8 mouse cellular contexts compared by ENCODE assay signal in the genomic region with DNA sequence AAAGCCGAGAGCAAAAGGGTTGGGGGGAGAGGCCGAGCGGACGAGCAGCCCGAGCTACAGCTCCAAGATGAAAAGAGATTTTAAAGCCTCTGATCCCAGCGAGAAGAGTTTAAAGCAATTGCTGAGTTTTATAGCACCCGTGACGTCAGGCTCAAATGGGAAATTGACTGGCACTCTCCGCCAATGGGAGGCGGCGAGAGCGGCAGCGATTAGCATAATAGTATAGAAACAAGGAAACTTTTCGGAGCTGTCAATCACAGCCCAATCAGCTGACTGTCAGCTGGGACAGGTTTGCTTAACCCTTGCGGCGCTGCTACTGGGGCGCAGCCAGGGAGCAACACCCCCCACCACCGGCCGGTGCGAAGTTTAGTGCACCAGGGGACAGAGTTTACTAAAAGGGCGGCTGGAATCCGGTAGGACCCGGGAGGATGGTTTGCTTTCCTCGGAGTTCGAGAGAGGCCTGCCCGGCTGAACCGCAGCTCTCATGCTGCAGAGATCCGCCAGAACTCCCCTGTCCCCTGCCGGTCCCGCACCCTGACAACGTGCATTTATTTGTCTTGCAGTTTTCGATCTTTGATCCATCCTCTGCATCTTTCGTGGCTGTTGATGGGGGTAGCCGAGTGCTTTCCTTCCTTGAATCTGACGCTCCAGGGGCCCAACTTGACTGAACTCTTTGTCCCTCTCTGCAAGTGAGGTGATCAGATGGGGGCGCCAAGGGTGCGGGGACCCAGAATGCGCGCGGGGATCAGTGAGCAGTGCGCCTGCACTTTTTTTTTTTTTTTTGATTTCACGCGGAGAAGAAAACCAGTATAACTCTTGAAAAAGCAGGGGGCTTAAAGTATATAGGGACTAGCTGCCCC. TPM values are rescaled to one million over a fixed set of nuclear protein-coding genes. Genes with fewer than 3 reads are reported as not detected.
A peak's percentile ranks its signal among the peaks of the same experiment; 100 is the strongest.
DNase-seq lines count a peak whose midpoint lies in the region; ATAC-seq and TF ChIP-seq lines count a peak whose summit lies in the region.

A gene (minus strand): TSS at position 64 of the 860 bp plus-strand sequence.

- peak; percentile 44 for TF ChIP-seq CTCF in intestine, postnatal 0 days (IDR thresholded peaks at IDR 0.05; ENCODE audit: low read depth)

- peak within 1 kb of the TSS; percentile 98 for H3K27ac ChIP-seq in intestine, postnatal 0 days (ENCODE audit: low read depth, low read length)
- peak within 1 kb of the TSS; percentile 83 for H3K27ac ChIP-seq in midbrain, embryonic 10.5 days (replicated peaks)

- DNase-seq in adrenal gland, postnatal 10 days = peak; percentile 91
- DNase-seq in embryo, embryonic 9.5 days (ENCODE audit: extremely low spot score) = peak; percentile 85
- peak; percentile 63 to 65 for DNase-seq in left cerebral cortex, postnatal 36 days (ENCODE audit: low spot score in 2 of 2)
- peak; percentile 84 for DNase-seq in midbrain, embryonic 10.5 days (ENCODE audit: low spot score)
- peak; percentile 55 for DNase-seq in right cerebral cortex, postnatal 4 days
- DNase-seq in yolk sac, embryonic 10.5 days (ENCODE audit: low spot score) = peak; percentile 96

- peak within 1 kb of the TSS; percentile 82 for H3K4me2 ChIP-seq in intestine, postnatal 0 days (replicated peaks; ENCODE audit: low read depth)

- no peaks in the 10 kb centered on the region for H3K9me3 ChIP-seq in intestine, postnatal 0 days (ENCODE audit: control insufficient read depth)
- no peaks in the 10 kb centered on the region for H3K9me3 ChIP-seq in midbrain, embryonic 10.5 days (replicated peaks)

- ATAC-seq in granulocyte monocyte progenitor cell, adult 5-6 weeks (replicated peaks; ENCODE audit: poor library complexity, severe bottlenecking) = peak; percentile 74
- ATAC-seq in intestine, postnatal 0 days = peak; percentile 81

- H3K36me3 ChIP-seq in intestine, postnatal 0 days (ENCODE audit: control insufficient read depth, insufficient read depth) = no peaks in the 10 kb centered on the region
- H3K36me3 ChIP-seq in midbrain, embryonic 10.5 days = no peaks in the 10 kb centered on the region

- peak within 1 kb of the TSS; percentile 93 for H3K9ac ChIP-seq in intestine, postnatal 0 days (ENCODE audit: low read depth, low read length)

- peak within 1 kb of the TSS; percentile 80 for H3K4me3 ChIP-seq in intestine, postnatal 0 days (ENCODE audit: low read depth, low read length)
- peak within 1 kb of the TSS; percentile 76 for H3K4me3 ChIP-seq in midbrain, embryonic 10.5 days

- H3K4me1 ChIP-seq in intestine, postnatal 0 days (replicated peaks; ENCODE audit: control insufficient read depth, insufficient read depth, low read length) = no peaks in the 10 kb centered on the region
- peaks cover 59% of the 10 kb centered on the region for H3K4me1 ChIP-seq in midbrain, embryonic 10.5 days

- WGBS in intestine, postnatal 0 days = under 1% methylated on average over 43 of the region's 43 CpGs
- WGBS in midbrain, embryonic 10.5 days = under 1% methylated on average over 43 of the region's 43 CpGs

- intact Hi-C loops in left cerebral cortex, postnatal 36 days (cut with DNase I) = loop anchor here (2.0 to 10.0 kb wide), 9 partner anchors 303 to 1251 kb away; no protein-coding TSS in a partner anchor

- H3K27me3 ChIP-seq in intestine, postnatal 0 days (replicated peaks; ENCODE audit: control insufficient read depth, insufficient read depth, low read length) = no peaks in the 10 kb centered on the region
- H3K27me3 ChIP-seq in midbrain, embryonic 10.5 days (ENCODE audit: low read depth, poor library complexity, severe bottlenecking) = peaks cover 70% of the 10 kb centered on the region

RNA-seq across cellular contexts. Expression of the gene that starts here (rescaled TPM):
- 10 to 100 TPM; 25.0 to 27.2 TPM for total RNA-seq in adrenal gland, postnatal 10 days (2021)
- not detected in 2 replicates for total RNA-seq in granulocyte monocyte progenitor cell, adult 5-6 weeks (2014; fragmentation: Nextera tagmentation)
- 0.15 and 0.34 TPM in 2 replicates for total RNA-seq in granulocyte monocyte progenitor cell, adult 5-6 weeks (2017)
- polyA plus RNA-seq in intestine, postnatal 0 days (2015; fragmentation: Nextera tagmentation; extraction: Ambion mirVana) = 23.9 and 31.6 TPM in 2 replicates
- 10 to 100 TPM; 22.9 to 25.8 TPM for total RNA-seq in left cerebral cortex, postnatal 36 days (2021)
- 2.2 and 2.6 TPM in 2 replicates for polyA plus RNA-seq in midbrain, embryonic 10.5 days (2016; fragmentation: Nextera tagmentation; extraction: Ambion mirVana)

Comparison
In these comparisons a context has a peak if more than half of its experiments do, and no peak if none do; other contexts are left out.
1. Peak in every context shown above with its lines: DNase-seq, ATAC-seq, H3K4me3 ChIP-seq and H3K27ac ChIP-seq.
2. RNA of the gene that starts here (total RNA-seq): 25.0 to 27.2 TPM in adrenal gland, postnatal 10 days and 22.9 to 25.8 TPM in left cerebral cortex, postnatal 36 days; 0.15 to 0.34 TPM in granulocyte monocyte progenitor cell, adult 5-6 weeks; every median in the first group is over 10 times any median in the second.
3. Peak in ATAC-seq in granulocyte monocyte progenitor cell, adult 5-6 weeks; RNA of the gene not detected or under 1 TPM.